Mouse (Mus musculus): ENCODE measurements around the gene Zfp3.
A peak's percentile ranks its signal among the peaks of the same experiment; 100 is the strongest.
"Not testable (repeated sequence)": the region's sequence is repeated elsewhere in the genome, so short reads cannot be mapped to it uniquely, and the experiment has no call there.

Zfp3 gene

GRCm38 (mm10) chr11:70760446-70760845 lies 3.6 kb upstream of the Zfp3 start:
- not testable (repeated sequence) for DNase-seq

GRCm38 (mm10) chr11:70762641-70763040 lies 1.4 kb upstream of the Zfp3 start:
- no peak for DNase-seq

DNA sequence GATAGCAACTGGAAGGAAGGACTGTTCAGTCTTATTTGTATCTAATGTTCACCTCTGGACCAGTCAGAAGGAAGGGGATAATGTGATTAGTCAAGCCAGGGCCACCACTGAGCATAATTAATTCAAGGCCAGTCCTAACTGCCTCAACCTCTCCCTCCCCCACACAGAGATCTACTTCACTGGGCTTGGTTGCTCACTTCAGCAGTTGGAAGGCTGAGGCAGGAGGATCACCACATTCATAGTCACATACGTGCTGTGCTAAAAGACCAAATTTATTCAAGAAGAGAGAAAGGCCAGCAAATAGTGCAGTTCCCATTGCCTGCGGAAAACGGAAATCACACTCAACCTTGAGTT lies 450 bp upstream of the Zfp3 start:
- no peak for DNase-seq

DNA sequence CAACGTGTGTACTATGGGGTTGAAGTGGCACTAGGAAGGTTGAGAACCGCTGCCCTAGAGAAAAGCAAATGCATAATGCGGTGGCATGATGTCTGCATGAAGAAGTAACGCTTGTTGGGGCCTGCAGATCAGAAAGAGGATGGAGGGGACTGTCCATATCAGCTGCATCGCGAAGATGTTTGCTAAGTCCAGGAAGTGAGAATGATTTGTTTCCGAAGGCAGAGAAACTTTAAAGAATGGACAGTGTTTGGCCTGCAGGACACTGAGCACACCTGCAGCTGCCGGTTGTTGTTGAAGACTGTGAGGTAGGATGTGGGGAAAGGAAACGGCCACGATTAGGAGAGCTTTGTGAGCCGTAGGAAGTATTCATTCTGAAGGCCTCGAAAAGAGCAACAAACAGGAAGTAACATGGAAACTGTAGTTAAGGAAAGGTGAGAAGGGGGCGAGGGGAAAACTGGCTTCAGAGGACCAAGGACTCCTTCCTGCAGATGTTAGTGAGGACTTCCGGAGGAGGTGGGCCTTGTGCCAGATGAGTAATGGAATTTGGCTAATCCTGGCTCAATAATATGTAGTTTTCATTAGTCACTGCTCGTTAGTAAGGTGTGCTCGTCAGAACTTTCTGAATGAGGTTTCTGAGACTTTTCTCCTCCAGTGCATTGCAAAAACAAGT lies 1.9 kb downstream of the Zfp3 start:
- DNase-seq = no peak

GRCm38 (mm10) chr11:70770804-70771203 lies 6.8 kb downstream of the Zfp3 start:
- DNase-seq = no peak

- DNase-seq = peak; percentile 54
These were observed 13.0 kb downstream of the Zfp3 start for GRCm38 (mm10) chr11:70776830-70777571.

DNA sequence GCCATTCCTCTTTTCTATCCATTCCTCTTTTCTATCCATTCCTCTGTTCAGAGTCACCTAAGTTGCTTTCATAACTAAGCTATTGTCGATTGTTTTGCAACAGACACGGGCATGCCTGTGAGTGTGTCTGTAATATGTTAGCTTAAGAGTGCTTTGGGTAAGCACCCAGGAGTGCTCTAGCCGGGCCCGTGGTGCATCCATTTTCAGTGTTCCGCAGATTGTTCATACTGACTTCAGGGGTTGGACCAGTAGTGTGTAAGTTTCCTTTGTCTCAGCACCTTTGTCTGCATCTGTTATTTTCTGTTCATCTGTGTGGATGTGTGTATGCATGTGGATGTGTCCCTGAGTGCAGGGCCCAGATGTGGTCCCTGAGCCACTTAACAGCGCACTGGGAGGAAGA lies 13.6 kb downstream of the Zfp3 start:
- no peak for DNase-seq

DNA sequence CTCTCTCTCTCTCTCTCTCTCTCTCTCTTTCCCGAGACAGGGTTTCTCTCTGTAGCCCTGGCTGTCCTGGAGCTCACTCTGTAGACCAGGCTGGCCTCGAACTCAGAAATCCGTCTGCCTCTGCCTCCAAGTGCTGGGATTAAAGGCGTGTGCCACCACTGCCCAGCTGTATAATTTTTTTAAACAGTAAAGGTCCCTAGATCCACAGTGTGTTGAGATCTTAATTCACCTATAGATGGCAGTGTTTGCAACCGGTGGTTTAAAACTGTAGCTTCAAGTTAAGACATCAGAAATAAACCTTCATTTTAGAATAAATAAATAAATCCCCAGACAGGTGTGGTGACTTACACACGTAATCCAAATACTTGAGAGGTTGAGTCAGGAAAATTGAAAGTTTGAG lies 14.0 kb downstream of the Zfp3 start:
- not testable (repeated sequence) for DNase-seq

DNA sequence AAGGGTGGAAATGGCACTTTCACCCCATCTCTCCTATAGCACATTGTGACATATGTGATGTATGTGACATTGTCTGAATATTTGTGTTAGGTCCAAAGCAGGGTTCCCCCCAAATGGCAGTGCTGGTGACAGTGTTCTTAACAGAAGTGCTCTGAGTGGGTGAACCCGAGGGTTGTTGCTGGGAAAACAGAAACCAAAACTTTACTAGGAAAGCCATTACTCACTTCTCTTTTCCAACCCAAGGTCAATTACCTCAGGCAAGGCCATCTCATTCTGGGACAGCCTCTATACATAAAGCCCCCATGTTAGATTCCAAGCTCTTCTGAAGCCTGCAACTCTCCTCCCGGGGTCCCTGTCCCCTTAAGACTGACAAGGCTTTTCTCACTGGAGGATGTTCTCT lies 21.9 kb downstream of the Zfp3 start:
- DNase-seq = no peak

GRCm38 (mm10) chr11:70787052-70787451 lies 23.0 kb downstream of the Zfp3 start:
- no peak for DNase-seq

GRCm38 (mm10) chr11:70788972-70789655 lies 25.1 kb downstream of the Zfp3 start:
- DNase-seq = no peak

GRCm38 (mm10) chr11:70790426-70790825 lies 26.4 kb downstream of the Zfp3 start:
- no peak for DNase-seq

- DNase-seq = no peak
These were observed 27.0 kb downstream of the Zfp3 start for GRCm38 (mm10) chr11:70790874-70791551.

GRCm38 (mm10) chr11:70791676-70792075 lies 27.7 kb downstream of the Zfp3 start:
- DNase-seq = no peak

GRCm38 (mm10) chr11:70792409-70792808 lies 28.4 kb downstream of the Zfp3 start:
- DNase-seq = no peak

GRCm38 (mm10) chr11:70802208-70802864 lies 38.3 kb downstream of the Zfp3 start:
- no peak for DNase-seq

- no peak for DNase-seq
These were observed 38.9 kb downstream of the Zfp3 start for GRCm38 (mm10) chr11:70802865-70803261.

- no peak for DNase-seq
These were observed 39.7 kb downstream of the Zfp3 start for GRCm38 (mm10) chr11:70803711-70804200.

DNA sequence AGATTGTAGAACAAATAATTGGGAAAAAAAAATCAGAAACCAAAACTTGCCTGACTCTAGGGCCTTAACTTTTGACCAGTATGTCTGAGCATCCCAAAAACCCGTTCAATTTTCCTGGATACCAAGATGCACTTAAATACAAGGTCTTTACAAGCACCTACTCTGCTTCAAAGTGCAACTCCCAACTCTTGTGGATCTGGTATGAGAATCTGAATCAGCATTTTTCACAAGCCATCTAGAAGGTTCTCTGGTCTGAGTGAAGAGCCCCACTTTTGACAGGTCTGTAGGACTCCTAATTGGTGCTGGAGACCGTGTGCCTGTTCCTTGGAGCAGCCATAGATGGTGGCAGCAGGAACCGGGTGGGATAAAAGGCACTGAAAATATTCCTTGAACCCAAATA lies 40.4 kb downstream of the Zfp3 start:
- DNase-seq = no peak

GRCm38 (mm10) chr11:70805641-70806175 lies 41.7 kb downstream of the Zfp3 start:
- DNase-seq = no peak

GRCm38 (mm10) chr11:70806697-70807096 lies 42.7 kb downstream of the Zfp3 start:
- DNase-seq = no peak

DNA sequence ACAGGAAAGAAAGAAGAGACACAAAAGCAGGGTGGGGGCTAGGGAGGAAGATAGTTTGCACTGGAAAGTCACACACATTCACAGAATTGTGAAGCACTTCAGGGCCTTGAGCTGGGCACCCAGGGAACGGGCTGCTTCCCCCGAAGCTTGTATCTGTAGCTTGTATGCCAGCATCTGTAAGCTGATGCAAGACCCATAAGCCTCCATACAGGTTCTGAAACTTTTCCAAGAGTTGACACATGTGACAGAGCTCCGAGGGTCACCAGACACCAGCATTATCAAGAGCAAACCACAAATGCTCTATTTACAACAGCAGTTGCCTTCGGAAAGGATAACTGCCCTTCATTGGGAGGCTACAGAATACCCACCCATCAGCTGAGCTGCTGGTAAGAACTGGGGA lies 43.6 kb downstream of the Zfp3 start:
- DNase-seq = no peak

GRCm38 (mm10) chr11:70808101-70808500 lies 44.1 kb downstream of the Zfp3 start:
- no peak for DNase-seq

Data from cerebellum, adult 11-12 months (tissue).